Mouse (Mus musculus) adrenal gland, adult 2 months (tissue): Measurements from ENCODE around the gene Plod3. TPM values are rescaled to one million over a fixed set of nuclear protein-coding genes. Genes with fewer than 3 reads are reported as not detected.

Experiments used
- DNase-seq: peaks from one replicate; pipeline ENCODE4 v3.0.0; 2021
- microRNA-seq, 2 experiments: library from miRNA; unstranded; fragments of <30 nt; microRNA quantifications; one replicate each; pipeline ENCODE4 v1.2.0; 2021
- polyA plus RNA-seq: library from polyadenylated mRNA; depleted of rRNA; stranded (reverse); fragments of >200 nt; gene quantifications from 2 replicates; pipeline ENCODE4 v1.2.3, GENCODE M21; 2012; rRNA removed
- total RNA-seq, 2 experiments: library from RNA; stranded (reverse); gene quantifications; 2 replicates each; pipeline ENCODE4 v1.2.3; 2021

Gene Plod3
- total and polyA plus RNA-seq, 3 experiments, result 68.5 to 86.3 (median 74.3) TPM

GRCm38 (mm10) chr5:137024318-137024717 lies 37.5 kb downstream of the Plod3 start:
- no peak for DNase-seq

- DNase-seq, result peak; percentile 76
Measured at GRCm38 (mm10) chr5:137025132-137025531, 38.3 kb downstream of the Plod3 start.

DNA sequence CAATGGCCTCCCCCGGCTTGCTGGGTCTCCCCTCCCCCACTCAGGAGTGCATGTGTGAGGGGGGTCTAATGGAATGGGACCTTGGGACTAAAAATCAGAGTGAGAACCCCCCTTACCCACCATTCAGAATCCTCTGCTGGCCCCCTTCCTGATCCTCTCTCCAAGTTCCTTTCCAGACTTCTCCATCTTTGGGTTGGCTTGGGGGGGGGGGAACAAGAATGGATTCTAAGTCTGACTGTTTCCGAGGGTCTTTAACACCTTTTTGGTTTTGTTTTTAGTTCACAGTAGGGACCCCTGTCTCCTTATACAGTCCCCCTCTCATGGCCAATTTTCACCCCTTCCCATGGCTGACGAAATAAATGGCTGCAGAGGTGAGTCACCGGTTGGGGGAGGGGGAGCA lies 39.3 kb downstream of the Plod3 start, which contains the start of gene Vgf:
Gene Vgf, plus strand, starts transcription at position 301 of the 400 bp plus-strand sequence.
- no peak for DNase-seq

DNA sequence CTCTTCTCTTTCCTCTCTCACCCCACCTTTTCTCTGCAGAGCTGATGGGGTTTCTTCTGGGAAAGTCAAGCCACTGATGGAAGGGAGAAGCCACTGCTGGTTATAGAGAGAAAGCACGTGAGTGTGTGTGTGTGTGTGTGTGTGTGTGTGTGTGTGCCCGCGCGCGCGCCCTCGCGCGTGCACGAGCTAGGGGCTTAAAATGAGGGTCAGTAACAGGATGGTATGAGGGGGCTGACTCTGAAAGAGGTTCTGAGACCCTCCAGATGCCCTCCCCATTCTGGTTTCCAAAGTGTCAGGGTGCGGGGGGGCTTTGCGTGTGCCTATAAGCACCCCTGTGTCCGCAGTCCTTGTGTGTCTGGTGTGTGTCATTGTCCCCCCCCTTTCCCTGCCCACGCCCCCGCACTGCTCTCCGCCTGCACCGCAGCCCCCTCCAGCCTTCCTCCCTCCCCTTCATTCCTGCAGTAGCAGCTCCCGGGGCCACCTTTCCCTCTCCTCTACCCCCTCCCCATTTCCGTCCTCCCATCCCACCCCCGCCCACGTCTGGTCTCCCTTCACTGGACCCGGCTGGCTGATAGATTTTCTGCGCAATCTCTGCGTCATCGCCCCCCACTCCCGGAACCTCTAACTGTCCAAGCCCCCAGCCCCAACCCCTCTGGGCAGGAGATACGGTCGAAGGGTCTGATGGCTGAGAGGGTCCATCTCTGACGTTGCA lies 41.9 kb downstream of the Plod3 start:
- no peak for DNase-seq

- DNase-seq, result no peak
Measured at GRCm38 (mm10) chr5:137029273-137029585, 42.4 kb downstream of the Plod3 start.

GRCm38 (mm10) chr5:137029643-137030415 lies 43.0 kb downstream of the Plod3 start:
- peak; percentile 96 for DNase-seq

GRCm38 (mm10) chr5:137030416-137030810 lies 43.6 kb downstream of the Plod3 start:
- DNase-seq, result no peak

GRCm38 (mm10) chr5:137031076-137032032 lies 44.5 kb downstream of the Plod3 start:
- peak; percentile 48 for DNase-seq

DNA sequence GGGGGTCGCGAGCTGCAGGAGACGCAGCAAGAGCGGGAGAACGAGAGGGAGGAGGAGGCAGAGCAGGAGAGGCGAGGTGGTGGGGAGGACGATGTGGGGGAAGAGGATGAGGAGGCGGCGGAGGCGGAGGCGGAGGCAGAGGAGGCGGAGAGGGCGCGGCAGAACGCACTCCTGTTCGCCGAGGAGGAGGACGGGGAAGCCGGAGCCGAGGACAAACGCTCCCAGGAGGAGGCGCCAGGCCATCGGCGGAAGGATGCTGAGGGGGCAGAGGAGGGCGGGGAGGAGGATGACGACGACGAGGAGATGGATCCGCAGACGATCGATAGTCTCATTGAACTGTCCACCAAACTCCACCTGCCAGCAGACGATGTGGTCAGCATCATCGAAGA lies 45.2 kb downstream of the Plod3 start:
- peak; percentile 41 for DNase-seq

- DNase-seq, result peak; percentile 96
Measured at GRCm38 (mm10) chr5:137032641-137033074, 45.8 kb downstream of the Plod3 start.

DNA sequence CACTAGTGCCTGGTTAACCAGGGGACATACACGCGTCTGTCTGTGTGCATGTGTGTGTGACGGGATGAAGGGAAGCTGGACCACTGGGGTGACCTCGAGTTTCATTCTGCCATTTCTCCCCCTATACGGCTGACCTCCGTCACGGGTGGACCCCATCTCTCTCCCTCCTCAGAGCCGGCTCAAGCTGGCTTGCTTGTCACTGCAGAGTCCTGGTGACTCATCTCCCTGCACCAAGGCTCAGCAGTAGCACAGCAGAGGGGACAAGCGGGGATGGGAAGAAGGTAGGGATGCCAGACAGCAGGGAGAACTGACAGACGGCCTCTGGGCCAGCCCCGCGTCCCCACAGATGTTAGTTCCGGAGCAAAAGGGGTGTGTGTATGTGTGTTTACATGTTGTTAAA lies 49.4 kb downstream of the Plod3 start:
- peak; percentile 45 for DNase-seq

DNA sequence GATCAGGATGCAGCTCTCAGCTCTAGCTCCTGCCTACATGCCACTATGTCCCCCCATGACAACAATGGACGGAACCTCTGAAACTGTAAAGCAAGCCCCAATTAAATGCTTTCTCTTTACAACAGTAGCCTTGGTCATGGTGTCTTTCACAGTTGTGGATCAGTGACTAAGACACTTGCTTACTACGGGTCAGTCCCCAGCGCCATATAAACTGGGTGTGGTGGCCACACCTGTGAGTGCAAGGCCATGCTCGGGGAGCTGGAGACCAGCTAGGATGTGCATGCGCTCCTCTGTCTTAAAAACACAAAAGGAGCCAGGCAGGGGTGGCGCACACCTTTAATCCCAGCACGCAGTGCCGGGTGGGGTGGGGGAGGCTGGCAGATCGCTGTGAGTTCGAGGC lies 52.6 kb downstream of the Plod3 start:
- no peak for DNase-seq

GRCm38 (mm10) chr5:137041442-137041841 lies 54.6 kb downstream of the Plod3 start:
- no peak for DNase-seq

DNA sequence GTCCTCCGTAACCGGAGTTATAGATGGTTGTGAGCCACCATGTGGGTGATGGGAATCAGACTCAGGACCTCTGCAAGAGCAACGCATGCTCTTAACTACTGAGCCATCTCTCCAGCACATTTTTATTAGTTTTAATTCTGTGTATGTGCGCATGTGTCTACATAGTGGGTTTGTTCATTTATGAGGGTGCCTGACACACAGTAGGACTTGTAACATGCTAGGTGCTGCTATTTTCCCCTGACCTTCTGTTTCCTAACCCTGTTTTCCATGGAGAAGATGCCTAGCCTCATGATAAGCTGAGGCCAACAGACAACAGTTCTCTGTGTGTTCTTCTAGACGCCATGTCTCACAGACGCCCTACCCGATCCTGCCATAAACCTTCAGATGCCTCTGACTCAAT lies 57.2 kb downstream of the Plod3 start:
- DNase-seq, result no peak

GRCm38 (mm10) chr5:137045402-137046323 lies 58.8 kb downstream of the Plod3 start, which contains the start of gene Ap1s1:
TSS of gene Ap1s1 (minus strand) at chr5:137046135.
- peak; percentile 99 for DNase-seq

Small RNA genes within 50 kb of the gene (microRNA-seq; reads per million reads assigned to microRNA genes)
- 24.2 to 48.8 reads per million in 2 experiments for gene Mir702

Other genes with a start within 250 kb of the Plod3 start
- not detected for gene Col26a1, start 103.8 kb upstream of the Plod3 start, total RNA-seq
- 0.20 and 0.26 TPM in 2 replicates for gene Col26a1, start 103.8 kb upstream of the Plod3 start, polyA plus RNA-seq
- gene Ift22, start 78.9 kb upstream of the Plod3 start, total RNA-seq, result 10 to 100 TPM; 29.0 to 42.0 TPM
- gene Ift22, start 78.9 kb upstream of the Plod3 start, polyA plus RNA-seq, result 6.8 and 7.7 TPM in 2 replicates
- gene Fis1, start 33.7 kb upstream of the Plod3 start, total RNA-seq, result 100 to 1,000 TPM; 143 to 225 TPM
- 136 and 184 TPM in 2 replicates for gene Fis1, start 33.7 kb upstream of the Plod3 start, polyA plus RNA-seq
- gene Cldn15, start 20.4 kb upstream of the Plod3 start, total RNA-seq, result 10 to 100 TPM; 11.2 to 18.8 TPM
- 19.7 and 20.2 TPM in 2 replicates for gene Cldn15, start 20.4 kb upstream of the Plod3 start, polyA plus RNA-seq
- gene Znhit1, start 1.0 kb downstream of the Plod3 start, total RNA-seq, result 100 to 1,000 TPM; 102 to 109 TPM
- 151 and 155 TPM in 2 replicates for gene Znhit1, start 1.0 kb downstream of the Plod3 start, polyA plus RNA-seq
- 10 to 100 TPM; 10.1 to 51.2 TPM for gene Vgf, start 39.4 kb downstream of the Plod3 start, total RNA-seq
- 5.3 and 7.0 TPM in 2 replicates for gene Vgf, start 39.4 kb downstream of the Plod3 start, polyA plus RNA-seq
- 100 to 1,000 TPM in 1 of 2 experiments, 10 to 100 TPM in 1; 75.4 to 114 TPM for gene Ap1s1, start 59.1 kb downstream of the Plod3 start, total RNA-seq
- 46.5 and 56.7 TPM in 2 replicates for gene Ap1s1, start 59.1 kb downstream of the Plod3 start, polyA plus RNA-seq
- 1 to 10 TPM; 3.9 to 5.3 TPM for gene Serpine1, start 85.2 kb downstream of the Plod3 start, total RNA-seq
- 1.3 and 2.1 TPM in 2 replicates for gene Serpine1, start 85.2 kb downstream of the Plod3 start, polyA plus RNA-seq
- 10 to 100 TPM; 37.1 to 47.0 TPM for gene Trim56, start 129.2 kb downstream of the Plod3 start, total RNA-seq
- 13.3 and 19.6 TPM in 2 replicates for gene Trim56, start 129.2 kb downstream of the Plod3 start, polyA plus RNA-seq
- gene Muc3, start 162.3 kb downstream of the Plod3 start, total RNA-seq, result not detected
- gene Muc3, start 162.3 kb downstream of the Plod3 start, polyA plus RNA-seq, result not detected in 2 replicates
- gene Muc3a, start 225.4 kb downstream of the Plod3 start, total RNA-seq, result under 1 TPM in 1 of 2 experiments, not detected in 1; 0.14 TPM
- 0.30 and 0.63 TPM in 2 replicates for gene Muc3a, start 225.4 kb downstream of the Plod3 start, polyA plus RNA-seq